Mouse (Mus musculus): ENCODE results near the gene Nkx2-4. TPM values are rescaled to one million over a fixed set of nuclear protein-coding genes. Genes with fewer than 3 reads are reported as not detected.

Nkx2-4 gene
- polyA plus RNA-seq, 1 experiment, result not detected

- no peak overlapping the region for H3K9ac ChIP-seq (ENCODE audit: low read depth, poor library complexity, severe bottlenecking)
- H3K4me1 ChIP-seq (ENCODE audit: control insufficient read depth, insufficient read depth, low read length), result no peaks in the 10 kb centered on the region
- peaks cover 20% of the 10 kb centered on the region for H3K36me3 ChIP-seq (ENCODE audit: control insufficient read depth, insufficient read depth, low read length, poor library complexity, severe bottlenecking)
- no peak overlapping the region for H3K27ac ChIP-seq (ENCODE audit: insufficient read depth, low read length)
- H3K9me3 ChIP-seq (replicated peaks; ENCODE audit: control insufficient read depth, insufficient read depth, low read length, poor library complexity, severe bottlenecking), result no peaks in the 10 kb centered on the region
- no peaks in the 10 kb centered on the region for H3K27me3 ChIP-seq (ENCODE audit: control insufficient read depth, insufficient read depth, low read length, poor library complexity, severe bottlenecking)
- no peak overlapping the region for H3K4me3 ChIP-seq (ENCODE audit: low read depth, low read length)
- TF ChIP-seq CTCF (IDR thresholded peaks at IDR 0.05; ENCODE audit: low read depth, low read length), result no peak
- no peak for TF ChIP-seq EP300 (IDR thresholded peaks at IDR 0.05; ENCODE audit: insufficient read depth, low read depth, low read length)
- no peak for TF ChIP-seq POLR2A (IDR thresholded peaks at IDR 0.05; ENCODE audit: insufficient read depth, low read length)
These were observed 17.6 kb downstream of the Nkx2-4 start for GRCm38 (mm10) chr2:147067480-147068246.

- H3K27me3 ChIP-seq (ENCODE audit: control insufficient read depth, insufficient read depth, low read length, poor library complexity, severe bottlenecking), result no peaks in the 10 kb centered on the region
- no peak overlapping the region for H3K27ac ChIP-seq (ENCODE audit: insufficient read depth, low read length)
- peaks cover 41% of the 10 kb centered on the region for H3K36me3 ChIP-seq (ENCODE audit: control insufficient read depth, insufficient read depth, low read length, poor library complexity, severe bottlenecking)
- H3K4me1 ChIP-seq (ENCODE audit: control insufficient read depth, insufficient read depth, low read length), result no peaks in the 10 kb centered on the region
- TF ChIP-seq EP300 (IDR thresholded peaks at IDR 0.05; ENCODE audit: insufficient read depth, low read depth, low read length), result no peak
- TF ChIP-seq CTCF (IDR thresholded peaks at IDR 0.05; ENCODE audit: low read depth, low read length), result no peak
- TF ChIP-seq POLR2A (IDR thresholded peaks at IDR 0.05; ENCODE audit: insufficient read depth, low read length), result no peak
- no peak overlapping the region for H3K9ac ChIP-seq (ENCODE audit: low read depth, poor library complexity, severe bottlenecking)
- no peaks in the 10 kb centered on the region for H3K9me3 ChIP-seq (replicated peaks; ENCODE audit: control insufficient read depth, insufficient read depth, low read length, poor library complexity, severe bottlenecking)
- H3K4me3 ChIP-seq (ENCODE audit: low read depth, low read length), result no peak overlapping the region
These were observed 31.9 kb downstream of the Nkx2-4 start for GRCm38 (mm10) chr2:147053229-147053892.

- Histone ChIP-seq H3K27me3 (ENCODE audit: control insufficient read depth, insufficient read depth, low read length, poor library complexity, severe bottlenecking) (no peaks in the 10 kb centered on the region), H3K36me3 (ENCODE audit: control insufficient read depth, insufficient read depth, low read length, poor library complexity, severe bottlenecking) (peaks cover 50% of the 10 kb centered on the region), H3K27ac (ENCODE audit: insufficient read depth, low read length) (no peak overlapping the region), H3K9ac (ENCODE audit: low read depth, poor library complexity, severe bottlenecking) (no peak overlapping the region), H3K4me3 (ENCODE audit: low read depth, low read length) (no peak overlapping the region), H3K4me1 (ENCODE audit: control insufficient read depth, insufficient read depth, low read length) (no peaks in the 10 kb centered on the region), H3K9me3 (replicated peaks; ENCODE audit: control insufficient read depth, insufficient read depth, low read length, poor library complexity, severe bottlenecking) (no peaks in the 10 kb centered on the region)
- TF ChIP-seq EP300 (IDR thresholded peaks at IDR 0.05; ENCODE audit: insufficient read depth, low read depth, low read length), result no peak
- no peak for TF ChIP-seq POLR2A (IDR thresholded peaks at IDR 0.05; ENCODE audit: insufficient read depth, low read length)
- TF ChIP-seq CTCF (IDR thresholded peaks at IDR 0.05; ENCODE audit: low read depth, low read length), result no peak
These were observed 38.2 kb downstream of the Nkx2-4 start for GRCm38 (mm10) chr2:147047051-147047450.

- Histone ChIP-seq H3K27ac (ENCODE audit: insufficient read depth, low read length) (no peak overlapping the region), H3K4me3 (ENCODE audit: low read depth, low read length) (no peak overlapping the region), H3K4me1 (ENCODE audit: control insufficient read depth, insufficient read depth, low read length) (peaks cover 4% of the 10 kb centered on the region), H3K36me3 (ENCODE audit: control insufficient read depth, insufficient read depth, low read length, poor library complexity, severe bottlenecking) (peaks cover 36% of the 10 kb centered on the region), H3K9me3 (replicated peaks; ENCODE audit: control insufficient read depth, insufficient read depth, low read length, poor library complexity, severe bottlenecking) (no peaks in the 10 kb centered on the region), H3K27me3 (ENCODE audit: control insufficient read depth, insufficient read depth, low read length, poor library complexity, severe bottlenecking) (no peaks in the 10 kb centered on the region), H3K9ac (ENCODE audit: low read depth, poor library complexity, severe bottlenecking) (no peak overlapping the region)
- no peak for TF ChIP-seq CTCF (IDR thresholded peaks at IDR 0.05; ENCODE audit: low read depth, low read length)
- no peak for TF ChIP-seq EP300 (IDR thresholded peaks at IDR 0.05; ENCODE audit: insufficient read depth, low read depth, low read length)
These were observed 49.4 kb downstream of the Nkx2-4 start for GRCm38 (mm10) chr2:147035864-147036263.

Other genes starting within 250 kb of the Nkx2-4 start
- 16.6 and 17.9 TPM in 2 replicates for gene Kiz, start 229.6 kb downstream of the Nkx2-4 start, polyA plus RNA-seq (2011; ENCODE audit: insufficient read depth, insufficient read length, low read depth, missing spikeins)
- 179 and 196 TPM in 2 replicates for gene Xrn2, start 72.4 kb downstream of the Nkx2-4 start, polyA plus RNA-seq (2011; ENCODE audit: insufficient read depth, insufficient read length, low read depth, missing spikeins)
- not detected in 2 replicates for gene Nkx2-2, start 108.8 kb upstream of the Nkx2-4 start, polyA plus RNA-seq (2011; ENCODE audit: insufficient read depth, insufficient read length, low read depth, missing spikeins)

All from ES-Bruce4 (cell line).